Mouse (Mus musculus) left cerebral cortex, adult 11 months (tissue): Measurements from ENCODE around the gene Mpv17l2.

Experiments
- DNase-seq: peaks from one replicate; pipeline ENCODE4 v3.0.0; 2022; ENCODE audit warnings: low spot score

Gene Mpv17l2

DNA sequence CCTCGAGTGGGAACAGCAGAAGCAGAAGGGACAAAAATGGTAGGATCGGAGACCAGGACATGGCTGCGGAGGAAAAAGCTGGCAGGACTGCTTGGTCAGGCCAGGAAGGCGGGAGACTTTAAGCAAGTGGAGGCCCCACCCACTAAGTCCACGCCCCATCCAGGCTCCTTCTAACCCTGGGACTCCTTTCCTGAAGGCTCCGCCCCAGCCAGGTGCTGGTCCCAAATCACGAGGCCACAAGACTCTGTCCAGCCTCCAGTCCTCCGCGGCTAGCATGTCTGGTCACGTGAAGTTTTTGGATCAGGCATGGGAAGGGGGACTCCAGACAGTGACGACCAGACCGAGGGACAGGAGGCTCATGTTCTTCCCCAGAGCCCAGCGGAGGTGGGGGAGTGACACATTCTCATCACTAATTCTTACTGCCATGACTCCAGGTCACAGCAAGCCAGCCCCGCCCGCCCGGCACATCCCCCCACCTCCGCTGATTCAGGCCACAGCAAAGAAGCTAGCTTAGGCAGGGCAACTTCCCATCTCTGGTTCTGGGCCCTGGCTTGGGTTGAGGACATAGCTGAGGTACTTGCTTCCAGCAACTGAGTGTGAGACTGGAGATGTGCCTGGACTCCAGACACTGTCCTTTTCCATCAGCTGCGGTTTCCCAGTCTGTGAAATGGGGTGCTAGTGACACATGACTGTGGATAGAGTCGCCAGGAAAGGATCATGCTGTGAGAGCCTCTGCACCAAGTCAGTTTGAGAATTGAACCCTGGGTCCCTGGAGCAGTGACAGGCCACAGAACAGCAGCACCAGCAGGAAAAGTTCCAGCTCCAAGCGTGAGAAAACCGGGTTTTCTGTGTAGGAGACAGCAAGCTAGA is 6.1 kb upstream of the Mpv17l2 start:
- DNase-seq: no peak

DNA sequence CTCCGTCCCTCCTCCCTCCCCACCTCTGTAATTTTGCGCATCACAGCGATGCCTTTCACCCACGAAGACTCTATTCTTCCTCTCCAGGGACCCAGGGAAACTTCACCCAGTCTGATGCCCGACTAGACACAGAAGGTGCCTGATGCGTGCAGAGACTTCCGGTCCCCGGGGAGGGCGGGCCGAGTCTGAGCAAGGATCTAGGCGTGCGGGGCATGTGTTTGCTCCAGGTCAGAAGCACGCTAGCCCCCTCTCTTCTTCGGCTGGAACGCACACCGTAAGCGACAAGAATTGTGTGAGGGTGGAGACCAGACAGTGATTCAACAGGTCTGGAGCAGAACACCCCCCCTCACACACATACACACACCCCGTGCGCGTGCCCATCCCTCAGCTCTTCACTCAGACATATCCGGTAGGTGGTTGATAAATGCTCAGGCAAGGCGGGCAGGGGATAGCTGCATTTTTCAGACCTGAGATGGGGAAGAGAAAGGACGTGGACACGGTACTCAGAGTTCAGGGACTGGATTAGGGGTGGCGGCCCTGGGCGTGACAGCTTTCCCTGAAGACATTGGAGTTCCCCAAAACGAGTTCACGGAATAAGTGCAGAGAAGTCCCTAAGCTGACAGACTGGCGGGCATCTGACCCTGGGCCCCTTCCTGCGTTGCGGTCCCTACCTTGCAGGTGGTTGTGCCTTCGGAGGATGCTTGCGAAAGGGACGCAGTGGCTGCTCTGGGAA is 5.3 kb upstream of the Mpv17l2 start:
- DNase-seq: no peak

DNA sequence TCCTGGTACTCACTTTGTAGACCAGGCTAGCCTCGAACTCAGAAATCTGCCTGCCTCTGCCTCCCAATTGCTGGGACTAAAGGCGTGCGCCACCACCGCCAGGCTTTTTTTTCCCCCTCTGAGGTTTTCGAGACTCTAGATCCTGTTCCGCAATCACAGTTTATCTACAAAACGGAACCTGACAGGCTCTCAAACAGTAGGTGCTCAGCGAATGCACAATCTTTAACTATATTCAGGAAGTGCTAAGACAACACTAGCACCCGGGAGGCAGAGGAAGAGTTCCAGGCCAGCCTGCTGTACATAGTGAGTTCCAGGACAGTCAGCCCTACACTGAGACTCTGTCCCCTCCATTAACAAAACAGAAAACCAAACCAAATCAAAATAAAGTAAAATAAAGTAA is 4.6 kb upstream of the Mpv17l2 start:
- DNase-seq: no peak

DNA sequence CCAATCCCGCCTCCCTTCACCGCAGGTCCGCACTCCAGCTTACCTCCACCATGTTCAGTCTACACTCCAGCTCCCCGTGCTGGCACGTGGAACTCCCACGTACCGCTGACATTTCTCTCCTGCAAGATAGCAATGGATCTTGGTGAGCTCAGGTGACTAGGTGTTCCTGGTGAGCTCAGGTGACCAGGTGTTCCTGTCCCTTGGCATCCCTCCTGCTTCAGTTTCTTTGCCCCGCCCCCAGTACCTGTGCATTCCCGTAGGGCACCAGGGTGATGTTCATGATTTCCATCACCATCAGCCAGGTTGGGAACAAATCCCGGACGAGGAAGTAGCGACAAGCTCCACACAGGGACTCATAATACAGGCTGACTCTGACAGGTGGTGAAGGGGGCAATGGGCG is 3.9 kb upstream of the Mpv17l2 start:
- DNase-seq: no peak

DNA sequence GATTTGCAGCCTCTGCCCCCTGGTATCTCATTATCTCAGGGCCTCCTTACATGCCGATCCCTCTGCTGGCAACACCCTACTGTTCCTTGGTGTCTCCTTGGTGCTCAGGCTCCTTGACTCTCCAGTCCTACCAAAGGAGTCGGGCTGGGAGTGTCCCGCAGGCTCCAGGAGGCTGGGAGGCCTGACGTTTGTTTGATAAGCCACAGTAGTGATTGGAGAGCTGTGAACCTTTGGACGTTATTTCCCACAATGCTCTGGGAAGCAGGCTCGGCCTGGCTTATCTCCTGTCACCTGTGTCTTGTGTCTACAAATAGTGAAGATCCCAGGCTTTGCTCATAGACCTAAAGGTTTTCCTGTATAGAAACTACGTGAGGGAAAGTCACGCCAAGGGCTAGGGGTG is 3.3 kb upstream of the Mpv17l2 start:
- no peak for DNase-seq

DNA sequence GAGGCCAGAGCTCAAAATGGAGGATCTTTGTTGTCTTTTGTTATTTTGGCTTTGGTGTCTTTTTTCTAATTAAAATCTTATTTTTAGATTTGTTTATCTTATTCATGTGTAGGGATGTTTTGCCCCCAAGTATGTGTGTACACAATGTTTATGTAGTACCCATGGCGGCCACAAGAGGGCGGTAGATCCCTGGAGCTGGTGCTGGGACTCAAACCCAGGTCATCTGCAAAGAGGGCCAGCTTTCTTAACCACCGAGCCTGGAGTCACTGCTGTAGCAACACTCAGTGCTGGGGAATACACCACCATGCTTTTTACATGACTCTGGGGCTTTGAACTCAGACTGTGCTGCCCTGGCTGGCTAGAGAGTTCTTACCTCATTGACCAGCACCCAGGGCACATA is 2.6 kb upstream of the Mpv17l2 start:
- no peak for DNase-seq

DNA sequence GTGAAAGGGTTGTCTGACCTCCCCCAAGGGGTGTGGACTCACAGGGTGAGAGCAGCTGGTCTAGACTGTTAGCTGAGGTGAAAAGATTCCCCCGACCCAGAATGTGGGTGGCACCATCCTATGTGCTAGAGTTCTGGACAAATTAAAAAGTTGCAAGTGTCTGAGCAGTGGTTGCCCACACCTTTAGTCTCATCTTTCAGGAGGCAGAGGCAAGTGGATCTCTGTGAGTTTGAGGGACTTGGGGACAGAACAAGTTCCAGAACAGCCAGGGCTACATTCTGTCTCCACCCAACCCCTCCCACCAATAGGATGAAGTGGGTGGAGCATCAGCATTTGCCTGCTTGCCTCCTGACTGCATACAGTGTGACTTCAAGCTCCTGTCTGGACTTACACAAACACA is 1.4 kb upstream of the Mpv17l2 start:
- DNase-seq: no peak

DNA sequence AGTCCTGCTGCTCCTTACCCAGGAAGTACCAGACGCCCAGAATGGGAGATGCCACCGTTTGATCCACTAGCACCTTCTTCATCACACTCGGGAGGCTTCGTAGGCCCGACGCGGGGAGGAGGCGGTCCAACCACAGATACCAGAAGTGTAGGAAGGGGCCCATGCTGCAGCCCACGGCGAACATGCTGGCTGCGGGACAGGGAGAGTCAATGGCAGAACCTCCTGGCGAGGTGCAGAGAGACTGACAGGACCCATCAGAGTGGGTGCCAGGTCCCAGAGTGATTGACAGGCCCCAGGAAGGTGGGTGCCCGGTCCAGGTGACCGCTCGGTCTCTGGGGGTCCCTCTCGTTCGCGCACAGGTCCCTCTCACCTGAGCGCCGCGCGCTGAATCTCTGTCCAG is 396 bp downstream of the Mpv17l2 start:
- DNase-seq: no peak

DNA sequence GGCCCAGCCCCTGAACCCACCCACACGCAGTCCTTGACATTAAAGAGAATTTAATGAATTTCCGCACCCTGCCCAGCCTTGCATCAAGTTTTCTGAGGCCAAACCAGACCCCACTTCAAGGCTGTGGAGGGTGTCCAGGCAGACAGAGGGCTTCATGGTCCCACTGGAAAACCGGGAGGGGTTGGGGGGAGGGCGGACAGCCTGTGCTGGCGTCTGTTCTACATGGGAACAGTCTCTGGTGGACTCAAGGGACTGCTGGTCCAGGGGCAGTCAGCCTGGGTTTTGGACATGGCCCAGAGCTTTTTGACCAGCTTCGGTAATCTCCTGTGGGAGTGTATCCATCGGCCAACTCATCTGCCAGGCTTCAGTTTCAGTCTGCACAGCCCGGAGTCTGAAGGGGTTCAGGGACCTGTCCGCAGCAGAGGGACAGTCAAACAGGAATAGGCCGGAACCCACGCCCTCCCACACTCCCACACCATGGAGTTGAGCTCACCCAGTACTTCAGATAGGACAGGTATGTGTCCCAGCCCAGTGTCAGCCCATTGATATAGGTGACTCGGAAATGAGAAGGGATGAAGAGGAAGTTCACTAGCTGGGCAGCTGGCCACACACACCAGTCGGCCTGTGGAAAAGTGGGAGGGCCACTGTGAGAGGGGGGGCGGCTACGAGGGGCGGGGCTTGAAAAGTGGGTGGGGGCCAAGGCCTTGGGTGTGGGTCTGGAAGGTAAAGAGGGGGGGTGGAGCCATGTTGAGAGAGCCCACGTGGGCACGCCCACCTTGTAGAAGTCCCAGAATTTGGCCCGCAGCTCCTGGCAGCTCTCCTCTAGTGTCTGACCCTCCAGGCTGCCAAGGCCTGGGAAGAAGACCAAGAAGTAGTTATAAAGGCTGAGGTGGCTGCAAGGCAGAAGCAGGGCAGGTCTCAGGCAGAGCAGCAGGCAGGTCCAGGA is 1.9 kb downstream of the Mpv17l2 start:
- no peak for DNase-seq

DNA sequence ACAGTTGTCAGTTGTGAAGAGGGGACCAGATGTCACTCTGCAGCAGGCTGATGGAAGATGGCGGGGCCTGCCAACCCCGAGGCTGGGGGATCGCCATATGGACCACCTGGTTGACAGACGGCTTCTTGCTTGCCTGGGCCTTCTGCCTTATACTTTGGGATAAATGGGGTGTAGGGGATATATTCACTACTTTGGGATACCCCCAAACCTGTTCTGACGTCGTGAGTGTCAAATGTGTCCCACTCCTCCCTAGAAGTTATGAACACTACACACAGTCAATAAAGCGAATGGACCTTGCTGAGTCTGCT is 2.5 kb downstream of the Mpv17l2 start:
- no peak for DNase-seq

DNA sequence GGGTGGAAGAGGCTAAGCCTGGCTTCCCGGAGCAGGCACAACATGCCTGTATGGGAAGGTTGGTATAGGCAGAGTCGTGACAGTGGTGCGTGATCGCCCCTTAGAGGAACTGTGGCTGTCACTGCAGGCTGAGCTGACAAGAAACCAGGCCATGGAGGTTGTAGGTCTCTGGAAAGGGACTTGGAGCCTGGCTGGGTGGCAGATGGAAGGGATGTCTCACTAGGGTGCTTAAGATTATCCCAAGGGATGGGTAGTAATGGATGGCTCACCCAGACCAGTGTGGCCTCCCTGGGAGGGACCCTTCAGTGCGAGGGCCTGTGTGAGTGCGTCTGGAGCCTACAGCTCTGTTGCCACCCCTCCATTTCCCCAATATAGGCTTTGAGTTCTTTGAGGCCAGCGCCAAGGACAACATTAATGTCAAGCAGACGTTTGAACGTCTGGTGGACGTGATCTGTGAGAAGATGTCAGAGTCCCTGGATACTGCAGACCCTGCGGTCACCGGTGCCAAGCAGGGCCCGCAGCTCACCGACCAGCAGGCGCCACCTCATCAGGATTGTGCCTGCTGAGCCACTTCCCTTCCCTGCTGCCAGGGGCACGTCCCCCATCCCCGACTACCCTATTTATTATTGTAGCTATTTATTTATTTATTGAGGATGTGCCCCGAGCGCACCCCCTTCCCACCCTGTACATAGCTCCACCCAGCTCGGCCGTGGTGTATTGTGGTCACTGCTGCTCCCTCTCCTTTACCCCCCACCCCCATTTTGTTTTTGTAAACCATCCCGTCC is 3.0 kb downstream of the Mpv17l2 start:
- DNase-seq: no peak

DNA sequence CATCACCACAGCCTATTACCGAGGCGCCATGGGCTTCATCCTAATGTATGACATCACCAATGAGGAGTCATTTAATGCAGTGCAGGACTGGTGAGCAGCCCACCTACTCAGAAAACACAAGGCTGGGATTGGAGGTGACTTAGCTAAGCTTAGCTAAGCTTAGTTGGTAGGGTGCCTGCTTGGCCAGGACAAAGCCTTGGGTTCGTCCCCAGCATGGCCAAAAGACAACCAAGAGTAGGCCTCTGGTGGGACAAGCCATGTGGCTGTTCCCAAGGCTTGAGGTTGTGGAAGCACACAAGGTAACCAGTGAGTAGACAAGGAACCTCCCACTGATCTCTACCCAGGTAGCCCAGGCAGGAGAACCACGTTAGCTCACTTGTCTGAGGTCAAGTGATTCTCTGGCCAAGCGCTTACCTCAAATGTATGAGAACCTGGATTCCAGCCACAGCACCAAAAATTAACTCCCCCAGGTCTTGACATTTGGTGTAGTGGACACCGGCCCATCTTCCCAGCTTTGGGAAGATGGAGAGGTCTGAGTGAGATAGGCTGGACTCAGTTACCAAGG is 4.2 kb downstream of the Mpv17l2 start:
- no peak for DNase-seq

DNA sequence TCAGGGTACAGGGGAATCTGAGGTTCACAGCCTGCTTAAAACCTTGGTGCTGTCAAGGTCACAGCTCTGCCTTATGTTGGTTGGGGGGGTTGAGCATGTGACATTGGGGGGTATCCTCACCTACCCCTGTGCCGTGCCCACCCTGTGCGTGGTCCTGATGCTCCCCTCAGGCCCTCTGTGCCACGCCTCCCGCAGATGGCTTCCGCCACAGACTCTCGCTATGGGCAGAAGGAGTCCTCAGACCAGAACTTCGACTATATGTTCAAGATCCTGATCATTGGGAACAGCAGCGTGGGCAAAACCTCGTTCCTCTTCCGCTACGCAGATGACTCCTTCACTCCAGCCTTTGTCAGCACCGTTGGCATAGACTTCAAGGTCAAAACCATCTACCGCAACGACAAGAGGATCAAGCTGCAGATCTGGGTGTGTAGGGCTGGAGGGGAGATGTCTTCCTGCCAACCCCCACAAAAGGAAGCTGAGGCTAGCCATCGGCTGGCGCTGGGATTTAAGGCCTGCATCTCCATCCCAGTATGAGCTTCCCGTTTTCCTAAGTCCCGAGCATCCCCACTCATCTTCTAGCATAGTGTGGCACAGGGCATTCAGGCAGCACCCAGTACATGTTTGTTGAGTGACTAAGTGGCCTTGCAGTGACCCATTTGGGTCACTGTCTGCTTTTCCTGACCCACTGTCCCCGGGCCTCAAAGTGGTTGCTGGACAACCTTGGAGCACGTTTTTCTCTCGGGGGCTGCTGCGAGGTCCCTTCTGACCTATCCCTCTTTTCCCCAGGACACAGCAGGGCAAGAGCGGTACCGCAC is 4.9 kb downstream of the Mpv17l2 start:
- DNase-seq: no peak

DNA sequence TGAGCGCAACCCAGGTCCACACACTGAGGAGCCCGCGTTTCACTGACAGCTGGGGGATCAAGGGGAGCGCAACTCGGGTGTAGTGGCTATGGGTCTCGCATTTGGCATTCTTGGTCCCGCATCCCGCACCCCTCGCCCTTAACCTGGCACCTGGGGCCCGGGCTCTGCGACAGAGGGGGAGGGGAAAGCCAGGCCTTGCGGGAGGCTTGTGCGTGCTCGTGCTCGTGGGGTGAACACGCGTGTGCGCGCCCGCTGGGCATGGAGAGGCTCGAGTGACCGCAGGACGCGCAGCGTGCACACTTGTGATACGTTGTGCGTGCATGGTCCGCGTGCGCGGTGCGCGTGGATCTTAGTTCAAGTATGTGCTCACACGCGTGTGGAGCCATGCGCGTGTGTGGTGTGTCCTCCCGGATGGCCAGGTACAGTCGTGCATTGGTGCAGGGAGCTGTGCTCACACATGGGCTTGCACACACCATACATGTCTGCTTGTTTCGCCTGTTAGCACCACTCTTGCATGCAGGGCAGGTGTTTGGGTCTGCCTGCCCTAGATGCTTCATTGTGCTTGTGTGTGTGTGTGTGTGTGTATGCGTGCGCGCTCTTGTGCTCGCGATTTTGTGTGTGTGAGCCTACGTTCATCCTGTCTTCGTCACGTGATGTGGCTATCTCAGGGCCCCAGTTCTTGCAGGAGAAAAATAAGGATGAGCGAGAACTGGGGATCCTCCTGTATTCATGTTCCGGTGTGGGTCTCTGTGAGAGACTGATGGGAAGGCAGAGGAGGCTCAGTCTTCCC is 5.7 kb downstream of the Mpv17l2 start:
- no peak for DNase-seq

DNA sequence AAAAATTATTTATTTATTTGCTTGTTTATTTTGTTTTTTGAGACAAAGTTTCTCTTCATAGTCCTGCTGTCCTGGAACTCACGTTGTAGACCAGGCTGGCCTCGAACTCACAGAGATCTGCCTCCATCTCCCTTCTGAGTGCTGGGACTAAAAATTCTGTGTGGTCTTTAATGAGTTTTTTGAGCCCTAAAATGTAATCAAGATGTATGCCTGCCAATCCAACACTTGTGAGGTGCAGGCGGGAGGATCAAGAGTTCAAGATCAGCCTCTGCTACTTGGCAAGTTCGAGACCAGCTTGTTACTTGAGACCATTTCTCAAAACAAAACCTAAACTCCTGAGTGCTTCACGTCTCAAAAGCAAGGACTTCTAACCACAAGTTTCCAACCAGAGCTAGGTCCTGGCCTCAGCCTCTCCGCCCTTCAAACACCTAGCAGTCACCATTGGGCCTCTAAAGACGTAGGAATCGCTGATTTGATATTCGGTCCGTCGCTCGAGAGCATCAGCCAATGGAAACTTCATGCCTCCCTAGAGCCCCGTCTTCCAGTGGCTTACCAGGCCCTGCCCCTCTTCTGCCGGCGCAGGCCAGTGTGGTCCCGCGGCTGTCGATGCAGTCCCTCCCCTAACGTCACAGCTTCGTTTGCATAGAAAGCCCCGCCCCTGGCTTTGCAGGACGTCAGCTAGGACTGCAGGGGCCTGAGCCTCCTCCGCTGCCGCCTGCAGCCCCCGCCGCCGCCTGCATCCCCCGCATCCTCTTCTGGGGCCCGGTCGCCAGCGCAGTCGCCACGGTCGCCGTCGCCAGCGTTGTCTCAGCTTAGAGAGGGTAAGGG is 6.5 kb downstream of the Mpv17l2 start, which contains the start of gene Rab3a:
TSS of gene Rab3a (plus strand) at position 637 of the 828 bp plus-strand sequence.
- DNase-seq: peak; percentile 97

DNA sequence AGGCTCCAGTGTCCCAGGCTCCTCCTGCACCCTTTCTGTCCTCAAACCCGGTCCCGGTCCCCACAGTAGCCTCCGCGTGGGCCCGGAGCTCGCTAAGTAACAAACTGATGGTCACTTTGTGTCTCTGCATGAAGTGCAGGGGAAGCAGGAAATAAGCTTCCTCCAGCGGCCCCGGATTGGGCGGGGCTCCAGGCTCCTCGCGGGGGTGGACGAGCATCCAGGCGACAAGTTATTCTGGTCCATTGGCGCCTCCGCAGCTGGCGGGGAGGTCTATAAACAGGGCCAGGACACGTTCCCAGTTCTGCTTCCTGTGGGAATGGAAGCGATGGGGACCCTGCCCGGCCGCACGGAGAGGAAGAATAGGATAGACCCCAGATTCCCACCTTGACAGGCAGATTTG is 7.6 kb downstream of the Mpv17l2 start:
- DNase-seq: no peak

DNA sequence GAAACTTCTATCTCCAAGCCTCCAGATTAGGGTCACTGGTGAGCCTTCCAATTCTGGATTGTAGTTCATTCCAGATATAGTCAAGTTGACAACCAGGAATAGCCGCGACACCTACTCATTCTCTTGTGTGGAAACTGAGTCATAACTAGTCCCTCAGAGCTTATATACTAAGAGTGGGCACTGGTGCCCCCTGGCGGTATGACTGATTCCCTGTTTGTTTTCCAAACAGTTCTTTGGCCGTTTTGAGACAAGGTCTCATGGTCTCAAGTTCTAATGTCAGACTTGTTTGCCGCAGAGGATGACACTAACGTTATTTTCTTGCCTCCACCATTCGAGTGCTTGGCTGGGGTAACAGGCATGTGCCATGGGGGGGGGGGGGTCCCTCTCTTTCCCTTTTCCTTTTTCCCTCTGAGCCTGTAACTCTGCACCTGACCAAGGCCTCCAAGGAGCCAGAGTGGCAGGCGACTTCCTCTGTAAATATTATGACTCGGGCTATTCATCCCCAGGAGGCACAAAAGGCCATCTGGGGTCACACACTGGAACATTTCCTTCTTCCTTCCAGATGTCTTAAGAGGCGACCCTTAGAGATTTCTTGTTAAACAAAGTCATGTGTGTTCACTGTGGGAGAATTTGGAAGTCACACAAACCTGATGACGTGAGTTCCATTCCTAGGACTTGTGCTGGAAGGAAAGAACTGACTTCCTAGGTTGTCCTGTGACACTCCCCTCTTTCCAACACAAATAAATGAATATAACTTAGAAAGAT is 8.6 kb downstream of the Mpv17l2 start:
- no peak for DNase-seq

DNA sequence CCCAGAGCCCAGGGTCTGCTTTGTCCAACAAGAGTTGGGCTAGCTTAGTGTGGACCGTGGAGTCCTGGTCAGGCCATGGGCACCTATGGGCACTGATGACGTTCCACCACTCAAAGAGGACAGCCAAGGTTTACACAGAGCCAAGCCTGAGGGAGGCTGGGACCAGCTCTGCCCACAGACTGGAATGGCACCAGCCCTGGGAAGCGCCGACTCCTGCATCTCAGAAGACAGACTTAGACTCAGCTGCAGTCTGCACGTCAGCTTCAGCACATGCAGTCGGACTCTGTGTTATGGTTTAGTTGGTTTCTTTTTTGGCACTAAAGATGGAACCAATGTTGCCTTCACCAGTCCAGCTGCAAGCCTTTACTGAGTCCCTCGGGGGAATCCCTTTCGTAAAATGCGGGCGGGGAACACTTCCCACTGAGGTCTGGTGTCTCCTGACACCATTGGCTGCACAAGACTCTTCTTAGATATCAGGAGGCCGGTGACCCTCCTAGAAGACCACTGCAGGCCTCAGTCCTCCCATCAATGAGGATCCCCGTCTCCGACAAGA is 10.5 kb downstream of the Mpv17l2 start:
- DNase-seq: no peak
